10 mouse cellular contexts compared by ENCODE assay signal in the genomic region with DNA sequence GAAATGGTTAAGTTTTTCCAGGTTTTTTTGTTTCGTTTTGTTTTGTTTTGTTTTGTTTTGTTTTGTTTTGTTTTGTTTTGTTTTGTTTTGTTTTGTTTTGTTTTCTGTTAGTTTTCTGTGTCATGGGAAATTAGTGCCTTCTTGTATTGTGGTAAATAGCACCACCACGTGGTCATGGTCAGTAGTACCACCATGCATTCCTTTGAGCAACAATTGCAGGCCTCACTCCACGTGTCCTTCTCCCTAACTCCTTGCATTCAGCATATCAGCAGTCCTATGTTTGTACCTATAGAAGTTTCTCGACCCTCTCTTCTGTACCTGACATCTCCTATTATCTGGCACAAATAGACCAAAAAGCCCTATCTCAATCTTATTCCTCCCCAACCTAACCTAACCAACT. TPM values are rescaled to one million over a fixed set of nuclear protein-coding genes. Genes with fewer than 3 reads are reported as not detected.
DNase-seq lines count a peak whose midpoint lies in the region; ATAC-seq and TF ChIP-seq lines count a peak whose summit lies in the region.
"Had no signal": no experiment of that assay in that cellular context is flagged by ENCODE, and none has a peak within 500 bp of the region (broad histone marks: within the 10 kb centered on the region; RNA-seq: fewer than 3 reads in every experiment).

No protein-coding gene starts in this region.

- ATAC-seq in stomach, postnatal 0 days (ENCODE audit: low FRiP score, low TSS enrichment): no peak

- H3K36me3 ChIP-seq in heart, embryonic 10.5 days: no peaks in the 10 kb centered on the region
- H3K36me3 ChIP-seq in ES-Bruce4 (ENCODE audit: control insufficient read depth, insufficient read depth, low read length, poor library complexity, severe bottlenecking): no peaks in the 10 kb centered on the region
- H3K36me3 ChIP-seq in stomach, postnatal 0 days (ENCODE audit: control insufficient read depth, insufficient read depth, low read length): no peaks in the 10 kb centered on the region

- H3K4me1 ChIP-seq in heart, embryonic 10.5 days: no peaks in the 10 kb centered on the region
- no peaks in the 10 kb centered on the region for H3K4me1 ChIP-seq in ES-Bruce4 (ENCODE audit: control insufficient read depth, insufficient read depth, low read length)
- no peaks in the 10 kb centered on the region for H3K4me1 ChIP-seq in stomach, postnatal 0 days (replicated peaks; ENCODE audit: control insufficient read depth, insufficient read depth)

- no peaks in the 10 kb centered on the region for H3K9me3 ChIP-seq in heart, embryonic 10.5 days
- H3K9me3 ChIP-seq in ES-Bruce4 (replicated peaks; ENCODE audit: control insufficient read depth, insufficient read depth, low read length, poor library complexity, severe bottlenecking): no peaks in the 10 kb centered on the region
- no peaks in the 10 kb centered on the region for H3K9me3 ChIP-seq in stomach, postnatal 0 days (ENCODE audit: control insufficient read depth, low read length)

- H3K27me3 ChIP-seq in heart, embryonic 10.5 days (ENCODE audit: insufficient read depth, poor library complexity, severe bottlenecking): no peaks in the 10 kb centered on the region
- H3K27me3 ChIP-seq in ES-Bruce4 (ENCODE audit: control insufficient read depth, insufficient read depth, low read length, poor library complexity, severe bottlenecking): no peaks in the 10 kb centered on the region; the same call in 1 of the 2 replicates
- H3K27me3 ChIP-seq in stomach, postnatal 0 days (ENCODE audit: control insufficient read depth, insufficient read depth, low read length): no peaks in the 10 kb centered on the region

- TF ChIP-seq CTCF in ES-Bruce4 (IDR thresholded peaks at IDR 0.05; ENCODE audit: low read depth, low read length): peak; percentile 37
- TF ChIP-seq CTCF in stomach, postnatal 0 days (IDR thresholded peaks at IDR 0.05; ENCODE audit: low read depth): peak; percentile 78

- H3K4me3 ChIP-seq in heart, embryonic 10.5 days: no peak overlapping the region
- H3K4me3 ChIP-seq in ES-Bruce4 (ENCODE audit: low read depth, low read length): no peak overlapping the region
- no peak overlapping the region for H3K4me3 ChIP-seq in stomach, postnatal 0 days (ENCODE audit: low read depth, low read length)

- TF ChIP-seq POLR2A in ES-Bruce4 (IDR thresholded peaks at IDR 0.05; ENCODE audit: insufficient read depth, low read length): no peak

- H3K9ac ChIP-seq in ES-Bruce4 (ENCODE audit: low read depth, poor library complexity, severe bottlenecking): no peak overlapping the region
- no peak overlapping the region for H3K9ac ChIP-seq in stomach, postnatal 0 days (ENCODE audit: low read length)

- WGBS in heart, embryonic 10.5 days: 12% methylated on average over 4 of the region's 4 CpGs
- 7% methylated on average over 4 of the region's 4 CpGs for WGBS in stomach, postnatal 0 days

- TF ChIP-seq EP300 in ES-Bruce4 (IDR thresholded peaks at IDR 0.05; ENCODE audit: insufficient read depth, low read depth, low read length): no peak
- no peak for TF ChIP-seq EP300 in stomach, postnatal 0 days (optimal IDR thresholded peaks at IDR 0.05)

- no peak overlapping the region for H3K27ac ChIP-seq in heart, embryonic 10.5 days
- no peak overlapping the region for H3K27ac ChIP-seq in ES-Bruce4 (ENCODE audit: insufficient read depth, low read length)
- H3K27ac ChIP-seq in stomach, postnatal 0 days (replicated peaks): no peak overlapping the region

- peak; percentile 10 for DNase-seq in heart, adult 8-10 months (ENCODE audit: low spot score)
- no peak for DNase-seq in heart, embryonic 10.5 days (ENCODE audit: low spot score)
- peak; percentile 36 to 51 for DNase-seq in cerebellum, adult 18-20 months
- peak; percentile 74 for DNase-seq in forelimb bud, embryonic 11.5 days (ENCODE audit: low read depth, low spot score)
- DNase-seq in layer of hippocampus, adult 11-12 months (ENCODE audit: low spot score): peak; percentile 66
- peak; percentile 46 for DNase-seq in lung, postnatal 36 days
- peak; percentile 49 for DNase-seq in stomach, postnatal 0 days (ENCODE audit: low spot score)

- H3K4me2 ChIP-seq in stomach, postnatal 0 days (replicated peaks; ENCODE audit: low read depth): no peak overlapping the region

RNA-seq across cellular contexts. Expression of a gene that starts 2.3 kb away (rescaled TPM):
- not detected for total RNA-seq in heart, adult 8-10 months (2022)
- not detected in 2 replicates for polyA plus RNA-seq in heart, embryonic 10.5 days (2016; fragmentation: Nextera tagmentation; extraction: Ambion mirVana)
- not detected in 2 replicates for polyA plus RNA-seq in ES-Bruce4 (2011; ENCODE audit: insufficient read depth, insufficient read length, low read depth, missing spikeins)
- not detected in 2 replicates for polyA plus RNA-seq in stomach, postnatal 0 days (2015; fragmentation: Nextera tagmentation; extraction: Ambion mirVana)
- total RNA-seq: adrenal gland, postnatal 4 days had no signal
- polyA plus RNA-seq: liver, embryonic 16.5 days had no signal
